Mouse (Mus musculus) forebrain, embryonic 11.5 days (tissue): Measurements from ENCODE around the gene Nrgn. TPM values are rescaled to one million over a fixed set of nuclear protein-coding genes. Genes with fewer than 3 reads are reported as not detected.

Experiments
- ATAC-seq: fragments of 200-750 bp; cut with Nextera tagmentation; replicated peaks from 2 replicates; pipeline ENCODE4 v1.8.0; 2017; ENCODE audit warnings: moderate TSS enrichment; ENCODE audit not compliant: low FRiP score
- DNase-seq: peaks from one replicate; pipeline ENCODE4 v3.0.0-alpha.2; 2017; ENCODE audit warnings: low spot score
- H3K27ac ChIP-seq: fragments of 300-500 bp; sonication (generic); 2 replicates; pipeline ENCODE4 v1.5.1; 2014; ENCODE audit warnings: low read depth, low read length
- H3K27me3 ChIP-seq: fragments of 300-500 bp; sonication (generic); 2 replicates; pipeline ENCODE4 v1.6.1; 2014; ENCODE audit warnings: mild to moderate bottlenecking, low read length, mixed read lengths; ENCODE audit not compliant: control insufficient read depth, insufficient read depth
- H3K36me3 ChIP-seq: fragments of 300-500 bp; sonication (generic); 2 replicates; pipeline ENCODE4 v1.6.1; 2014; ENCODE audit warnings: mild to moderate bottlenecking, low read length, moderate library complexity, mixed read lengths; ENCODE audit not compliant: control insufficient read depth, insufficient read depth
- H3K4me1 ChIP-seq: fragments of 300-500 bp; sonication (generic); replicated peaks from 2 replicates; pipeline ENCODE4 v1.6.1; 2014; ENCODE audit warnings: low read length, mixed read lengths; ENCODE audit not compliant: control insufficient read depth, insufficient read depth
- H3K4me2 ChIP-seq: fragments of 300-500 bp; sonication (generic); 2 replicates; pipeline ENCODE4 v1.6.1; 2014; ENCODE audit warnings: low read depth, mild to moderate bottlenecking, low read length, moderate library complexity, mixed read lengths; ENCODE audit not compliant: severe bottlenecking
- H3K4me3 ChIP-seq: fragments of 300-500 bp; sonication (generic); 2 replicates; pipeline ENCODE4 v1.5.1; 2014; ENCODE audit warnings: low read depth, low read length
- H3K9ac ChIP-seq: fragments of 300-500 bp; sonication (generic); 2 replicates; pipeline ENCODE4 v1.6.1; 2014; ENCODE audit warnings: low read length
- H3K9me3 ChIP-seq: fragments of 300-500 bp; sonication (generic); 2 replicates; pipeline ENCODE4 v1.6.1; 2016; ENCODE audit warnings: low read length, mixed read lengths; ENCODE audit not compliant: control insufficient read depth
- WGBS: fragments of 180-500 bp; shearing (Covaris S2); extraction: QIAGEN DNeasy Blood & Tissue Kit; methylation state at CpG from one replicate; pipeline ENCODE4 v1.1.7; 2014; 5-methylcytosine and 5-hydroxymethylcytosine counted together
- polyA plus RNA-seq: library from polyadenylated mRNA; unstranded; fragments of >200 nt; fragmentation: Nextera tagmentation; extraction: Ambion mirVana; gene quantifications from 2 replicates; pipeline ENCODE4 v1.2.1, GENCODE M21; 2014

The Nrgn gene
- polyA plus RNA-seq, 1 experiment from 2014 or later, result 3.4 TPM

DNA sequence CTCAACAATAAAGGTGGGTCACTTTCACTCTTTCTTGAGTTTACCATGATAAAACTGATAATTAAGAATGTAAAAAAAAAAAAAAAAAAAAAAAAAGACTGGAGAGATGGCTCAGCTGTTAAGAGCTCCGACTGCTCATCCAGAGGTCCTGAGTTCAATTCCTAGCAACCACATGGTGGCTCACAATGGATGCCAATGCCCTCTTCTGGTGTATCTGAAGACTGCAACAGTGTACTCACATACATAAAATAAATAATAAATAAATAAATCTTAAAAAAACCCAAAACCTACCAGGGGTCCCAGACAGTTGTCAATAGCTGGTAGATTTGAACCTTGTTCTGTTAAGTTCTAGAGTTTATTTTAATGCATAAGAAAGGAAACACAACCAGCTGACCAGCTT lies 5.8 kb downstream of the Nrgn start:
- Histone ChIP-seq H3K4me3 (no peak overlapping the region), H3K27ac (no peak overlapping the region), H3K9me3 (no peaks in the 10 kb centered on the region), H3K27me3 (peaks cover 37% of the 10 kb centered on the region), H3K36me3 (no peaks in the 10 kb centered on the region), H3K9ac (no peak overlapping the region), H3K4me2 (no peak overlapping the region), H3K4me1 (peaks cover 5% of the 10 kb centered on the region; the same call in 1 of the 2 replicates)
- ATAC-seq, result no peak
- DNase-seq, result no peak
- 72% methylated on average over 1 of the region's 1 CpGs for WGBS

DNA sequence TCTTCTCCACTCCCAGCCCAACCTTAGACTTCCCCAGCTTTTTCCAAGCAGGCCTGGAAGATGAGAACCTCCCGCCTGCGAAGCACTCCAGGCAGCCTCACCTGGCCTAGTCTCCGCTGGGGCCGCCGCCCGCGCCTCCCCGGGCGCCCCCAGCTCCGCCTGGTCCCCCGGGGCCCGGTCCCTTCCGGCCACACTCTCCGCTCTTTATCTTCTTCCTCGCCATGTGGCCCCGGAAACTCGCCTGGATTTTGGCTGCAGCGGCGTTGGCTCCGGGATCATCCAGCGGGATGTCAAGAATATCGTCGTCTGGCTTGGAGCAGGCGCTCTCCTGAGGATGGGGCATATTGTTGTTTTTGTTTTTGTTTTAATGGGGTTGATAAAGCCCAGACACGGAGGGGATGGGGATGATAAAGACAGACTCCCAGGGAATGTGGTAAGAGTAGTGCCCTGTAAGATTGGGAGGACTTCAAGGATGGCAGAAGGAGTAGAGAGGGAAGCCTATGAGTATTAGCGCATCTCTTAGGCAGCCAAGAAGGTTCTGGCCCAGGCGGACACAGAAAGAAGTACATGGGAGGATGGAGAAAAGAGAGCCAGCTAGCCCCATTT lies 6.8 kb downstream of the Nrgn start:
- Histone ChIP-seq H3K36me3 (no peaks in the 10 kb centered on the region), H3K4me3 (no peak overlapping the region), H3K4me2 (no peak overlapping the region), H3K27me3 (peaks cover 29% of the 10 kb centered on the region), H3K27ac (no peak overlapping the region), H3K9me3 (no peaks in the 10 kb centered on the region), H3K4me1 (peaks cover 3% of the 10 kb centered on the region; the same call in 1 of the 2 replicates), H3K9ac (no peak overlapping the region)
- ATAC-seq, result no peak
- no peak for DNase-seq
- WGBS, result 8% methylated on average over 27 of the region's 27 CpGs

DNA sequence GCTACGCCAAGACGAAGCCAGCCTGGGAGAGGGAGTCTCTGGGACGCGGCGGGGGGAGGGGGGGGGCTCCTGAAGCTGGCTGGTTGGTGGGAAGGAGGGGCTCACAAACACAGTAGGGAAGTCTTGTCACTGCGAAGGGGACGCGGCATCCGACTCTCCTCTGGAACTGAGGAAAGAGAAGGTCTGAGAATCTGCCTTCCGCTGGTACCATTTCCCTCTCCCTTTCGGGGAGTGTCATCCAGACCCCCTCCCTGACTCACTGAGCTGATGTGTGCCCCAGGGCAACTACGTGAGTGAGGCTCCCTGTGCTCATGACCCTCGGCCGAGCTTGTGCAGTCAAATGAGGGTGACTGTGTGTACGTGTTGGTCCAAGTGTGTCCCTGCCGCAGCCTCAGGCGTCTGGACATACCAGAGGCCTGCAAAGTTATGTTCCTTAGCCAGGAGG lies 7.5 kb downstream of the Nrgn start:
- ATAC-seq, result peak; percentile 47
- no peak overlapping the region for H3K27ac ChIP-seq
- no peaks in the 10 kb centered on the region for H3K36me3 ChIP-seq
- H3K4me2 ChIP-seq, result peak overlapping the region; percentile 32
- WGBS, result 3% methylated on average over 17 of the region's 17 CpGs
- H3K4me3 ChIP-seq, result peak overlapping the region; percentile 11
- peaks cover 21% of the 10 kb centered on the region for H3K27me3 ChIP-seq
- DNase-seq, result no peak
- no peak overlapping the region for H3K9ac ChIP-seq
- peaks cover 3% of the 10 kb centered on the region; the same call in 1 of the 2 replicates for H3K4me1 ChIP-seq
- H3K9me3 ChIP-seq, result no peaks in the 10 kb centered on the region

DNA sequence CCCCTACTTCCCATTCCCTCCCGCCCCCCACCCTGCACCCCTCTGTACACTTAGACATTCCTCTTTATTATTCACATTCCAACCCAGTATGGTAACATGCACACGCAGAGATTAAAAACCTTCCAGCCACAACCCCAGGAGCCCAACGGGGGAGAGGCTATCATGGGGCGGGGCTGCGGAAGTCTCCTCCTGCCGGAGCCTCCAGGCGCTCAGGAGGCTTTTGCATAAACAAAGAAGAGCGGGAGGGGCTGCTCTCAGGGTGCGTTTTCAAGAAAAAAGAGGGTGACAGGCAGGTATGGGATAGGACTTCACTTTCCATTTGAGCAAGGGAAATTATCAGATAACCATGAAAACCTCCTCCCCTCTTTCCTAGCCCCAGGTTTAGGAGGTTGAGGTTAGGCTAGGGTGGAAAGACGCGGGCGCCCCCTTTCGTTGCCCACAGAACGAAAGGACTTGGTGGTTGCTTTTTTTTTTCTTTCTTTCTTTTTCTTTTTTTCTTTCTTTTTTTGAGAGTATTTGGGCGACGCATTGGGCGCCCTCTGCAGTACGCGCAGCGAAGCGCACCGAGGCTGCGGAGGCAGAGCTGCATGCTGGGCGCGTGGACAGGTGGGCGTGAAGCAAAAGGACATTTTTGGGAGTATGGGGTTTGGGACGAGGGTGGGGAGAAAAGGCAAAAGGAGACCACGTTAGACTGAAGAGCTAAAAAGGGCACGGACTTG lies 8.1 kb downstream of the Nrgn start:
- no peaks in the 10 kb centered on the region for H3K9me3 ChIP-seq
- H3K27me3 ChIP-seq, result peaks cover 17% of the 10 kb centered on the region
- peaks cover 3% of the 10 kb centered on the region; the same call in 1 of the 2 replicates for H3K4me1 ChIP-seq
- under 1% methylated on average over 29 of the region's 29 CpGs for WGBS
- H3K4me3 ChIP-seq, result peak overlapping the region; percentile 11
- DNase-seq (peak; percentile 79), ATAC-seq (peak; percentile 60)
- H3K27ac ChIP-seq, result no peak overlapping the region
- H3K9ac ChIP-seq, result no peak overlapping the region; the same call in 1 of the 2 replicates
- peak overlapping the region; percentile 32 for H3K4me2 ChIP-seq
- no peaks in the 10 kb centered on the region for H3K36me3 ChIP-seq

DNA sequence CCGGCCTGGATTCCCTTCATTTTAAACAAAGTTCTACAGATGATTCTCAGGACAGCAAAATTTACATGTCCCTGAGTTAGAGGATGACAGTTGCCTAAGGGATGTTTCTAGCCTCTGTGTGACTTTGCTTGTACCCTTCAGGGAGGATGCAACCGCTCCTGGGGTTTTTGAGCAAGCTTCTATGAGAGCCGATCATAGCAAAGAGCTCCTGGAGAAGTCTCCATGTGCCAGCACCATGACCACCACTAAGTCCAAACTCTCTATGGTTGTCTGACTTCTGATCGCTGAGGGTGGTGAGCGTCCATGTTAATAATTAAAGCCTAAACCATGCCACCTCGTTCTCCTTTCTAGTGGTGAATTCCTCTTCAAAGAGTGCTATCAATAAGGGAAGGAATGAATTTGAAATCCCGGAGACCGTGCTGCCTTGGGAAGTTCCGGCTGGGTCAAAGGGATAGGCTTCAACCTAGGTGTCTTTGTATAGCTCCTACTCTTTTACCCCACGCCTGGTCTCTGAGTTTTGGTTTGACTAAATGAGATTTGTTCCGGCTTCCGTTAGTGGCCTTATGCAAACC lies 8.7 kb downstream of the Nrgn start:
- Histone ChIP-seq H3K4me3 (no peak overlapping the region; the same call in 1 of the 2 replicates), H3K36me3 (no peaks in the 10 kb centered on the region), H3K27me3 (peaks cover 15% of the 10 kb centered on the region), H3K4me2 (peak overlapping the region; percentile 32; the same call in 1 of the 2 replicates), H3K9ac (no peak overlapping the region; the same call in 1 of the 2 replicates), H3K9me3 (no peaks in the 10 kb centered on the region), H3K27ac (no peak overlapping the region), H3K4me1 (peaks cover 3% of the 10 kb centered on the region; the same call in 1 of the 2 replicates)
- no peak for ATAC-seq
- DNase-seq, result no peak
- 34% methylated on average over 12 of the region's 12 CpGs for WGBS

DNA sequence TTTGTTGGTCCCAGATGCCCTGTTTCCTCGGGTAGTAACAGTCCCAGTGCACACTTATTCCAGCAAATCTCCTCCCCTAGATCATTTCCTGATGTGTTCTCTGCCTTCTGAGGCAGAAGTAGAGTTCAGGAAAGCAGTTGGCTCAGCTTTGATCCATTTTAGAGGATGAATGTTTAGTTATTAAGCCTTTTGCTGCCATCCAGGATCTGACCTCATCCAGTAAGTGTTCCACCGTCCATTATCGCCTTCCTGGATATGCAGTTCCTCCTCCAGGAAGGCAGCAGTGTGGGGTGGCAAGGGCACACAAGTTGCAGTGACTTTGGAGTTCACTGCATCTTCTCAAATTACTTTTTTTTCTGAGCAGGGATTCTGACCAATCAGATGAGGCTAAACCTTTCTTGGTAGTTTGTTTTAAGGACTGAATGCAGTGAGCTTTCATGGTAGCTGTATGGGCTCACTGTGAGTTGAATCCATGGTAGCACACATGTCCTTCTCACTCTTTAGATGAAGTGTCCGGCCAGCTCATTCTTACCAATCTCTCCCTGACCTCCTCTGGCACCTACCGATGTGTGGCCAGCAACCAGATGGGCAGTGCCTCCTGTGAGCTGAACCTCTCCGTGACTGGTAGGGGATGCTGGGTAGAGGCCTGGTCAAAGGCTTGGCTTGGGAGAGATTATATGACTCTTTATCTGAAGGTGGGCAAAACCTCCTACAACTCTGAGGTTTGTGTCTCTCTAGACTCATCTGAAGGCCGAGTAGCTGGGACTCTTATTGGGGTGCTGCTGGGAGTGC lies 10.7 kb downstream of the Nrgn start:
- no peak overlapping the region for H3K27ac ChIP-seq
- no peak for ATAC-seq
- H3K9me3 ChIP-seq, result no peaks in the 10 kb centered on the region
- H3K36me3 ChIP-seq, result no peaks in the 10 kb centered on the region
- no peak for DNase-seq
- H3K4me2 ChIP-seq, result no peak overlapping the region
- peaks cover 15% of the 10 kb centered on the region for H3K27me3 ChIP-seq
- peaks cover 3% of the 10 kb centered on the region; the same call in 1 of the 2 replicates for H3K4me1 ChIP-seq
- H3K9ac ChIP-seq, result no peak overlapping the region
- WGBS, result 81% methylated on average over 7 of the region's 7 CpGs
- H3K4me3 ChIP-seq, result no peak overlapping the region

DNA sequence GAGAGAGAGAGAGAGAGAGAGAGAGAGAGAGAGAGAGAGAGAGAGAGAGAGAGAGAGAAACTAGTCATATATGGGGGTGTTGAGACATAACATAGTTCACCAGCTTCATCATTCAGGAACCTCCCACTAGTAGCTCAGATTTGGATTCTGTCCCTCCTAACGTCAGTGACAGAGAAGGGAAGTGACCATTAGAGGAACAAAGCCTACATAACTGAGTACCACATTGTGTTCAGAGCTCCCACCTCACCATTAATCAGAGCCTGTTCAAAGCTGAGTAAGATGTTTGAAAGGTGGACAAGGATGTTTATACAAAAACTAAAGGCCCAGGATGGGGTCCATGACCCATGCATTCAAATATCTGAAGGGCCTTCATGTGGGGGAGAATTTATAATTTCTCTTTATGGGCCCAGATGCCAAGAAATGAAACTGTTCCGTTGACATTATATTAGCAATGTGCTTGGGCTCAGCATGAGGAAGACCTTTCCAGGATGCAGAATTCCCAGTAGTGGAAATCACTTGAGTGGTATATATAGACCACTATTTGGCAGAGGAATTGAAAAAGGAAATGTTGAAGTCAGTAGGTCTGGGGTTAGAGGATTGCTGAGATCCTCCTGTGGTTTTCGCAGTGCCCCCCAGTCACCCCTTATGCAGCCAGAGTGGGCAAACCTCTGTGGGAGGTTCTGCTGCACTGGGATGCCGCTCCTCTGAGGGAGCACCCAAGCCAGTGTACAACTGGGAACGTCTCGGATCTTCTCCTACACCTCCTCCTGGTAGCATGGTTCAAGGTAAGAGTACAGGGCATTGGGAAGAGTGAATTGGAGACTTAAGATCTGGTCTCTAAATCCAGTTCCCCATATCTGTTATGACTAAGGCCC lies 11.8 kb downstream of the Nrgn start:
- Histone ChIP-seq H3K4me3 (no peak overlapping the region), H3K9me3 (no peaks in the 10 kb centered on the region), H3K27ac (no peak overlapping the region), H3K9ac (no peak overlapping the region), H3K4me2 (no peak overlapping the region), H3K27me3 (peaks cover 11% of the 10 kb centered on the region), H3K36me3 (no peaks in the 10 kb centered on the region), H3K4me1 (peaks cover 3% of the 10 kb centered on the region; the same call in 1 of the 2 replicates)
- no peak for DNase-seq
- WGBS, result 87% methylated on average over 6 of the region's 6 CpGs
- no peak for ATAC-seq
